Mouse (Mus musculus) liver, postnatal 0 days (tissue): Measurements from ENCODE around the gene Gtpbp2.

Experiments
- CTCF ChIP-seq: sonication (generic); IDR thresholded peaks from 2 replicates; pipeline ENCODE4 v1.5.1; 2016; ENCODE audit warnings: antibody characterized with exemption, low read depth
- EP300 ChIP-seq: IDR thresholded peaks from 2 replicates; pipeline ENCODE4 v1.6.1; 2016; ENCODE audit warnings: antibody characterized with exemption, low read depth, mild to moderate bottlenecking

DNA sequence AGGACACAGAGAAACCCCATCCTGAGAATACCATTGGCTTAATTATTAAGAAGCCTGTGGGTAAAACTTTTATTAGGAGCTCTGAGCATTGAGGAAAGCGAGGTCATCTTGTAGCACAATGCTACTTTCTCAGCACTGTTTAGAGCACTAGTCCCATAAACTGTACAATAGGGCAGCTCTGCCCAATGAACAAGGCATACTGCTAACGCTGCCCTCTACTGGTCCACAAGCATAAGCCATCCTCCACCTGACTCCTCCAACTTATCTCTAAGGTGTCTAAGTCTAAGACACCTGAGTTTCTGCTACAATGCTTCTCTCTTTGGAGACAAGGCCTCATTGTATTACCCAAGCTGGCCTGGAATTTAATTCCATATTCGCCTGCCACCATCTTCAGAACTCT, 9.7 kb downstream of the Gtpbp2 start:
- TF ChIP-seq EP300, result no peak
- peak; percentile 85 for TF ChIP-seq CTCF
